ENCODE assay signal across 7 mouse cellular contexts in genomic region chr17:25080960-25081381, GRCm38 (mm10). TPM values are rescaled to one million over a fixed set of nuclear protein-coding genes. Genes with fewer than 3 reads are reported as not detected.
DNase-seq lines count a peak whose midpoint lies in the region; ATAC-seq and TF ChIP-seq lines count a peak whose summit lies in the region.

No protein-coding gene starts in this region.

- H3K9me3 ChIP-seq in forebrain, embryonic 12.5 days, result no peaks in the 10 kb centered on the region
- H3K9me3 ChIP-seq in limb, embryonic 10.5 days (replicated peaks), result no peaks in the 10 kb centered on the region
- no peaks in the 10 kb centered on the region for H3K9me3 ChIP-seq in midbrain, embryonic 13.5 days

- TF ChIP-seq POLR2A in brain, embryonic 14.5 days (IDR thresholded peaks at IDR 0.05; ENCODE audit: borderline replicate concordance, extremely low read depth, insufficient read depth, insufficient read length, poor library complexity, severe bottlenecking), result no peak

- intact Hi-C loops in heart, postnatal 36 days (cut with DNase I), result loop anchor here (1.0 kb wide), 1 partner anchor 15 kb away; no protein-coding TSS in a partner anchor

- peak; percentile 14 for DNase-seq in brain, embryonic 14.5 days (ENCODE audit: low read depth)
- DNase-seq in heart, postnatal 36 days, result peak; percentile 76 to 77
- no peak for DNase-seq in limb, embryonic 10.5 days (ENCODE audit: low spot score)
- no peak for DNase-seq in thymus, postnatal 10 days (ENCODE audit: low spot score in 2 of 2)
- no peak for DNase-seq in ovary, postnatal 36 days (ENCODE audit: low spot score)

- ATAC-seq in forebrain, embryonic 12.5 days (ENCODE audit: low FRiP score), result no peak
- no peak for ATAC-seq in midbrain, embryonic 13.5 days

- H3K4me1 ChIP-seq in forebrain, embryonic 12.5 days, result no peaks in the 10 kb centered on the region
- peaks cover 68% of the 10 kb centered on the region for H3K4me1 ChIP-seq in limb, embryonic 10.5 days
- H3K4me1 ChIP-seq in midbrain, embryonic 13.5 days (replicated peaks), result 0 out of 2 replicates have a peak, but pooled peaks cover 4% of the 10 kb centered on the region

- no peak overlapping the region for H3K9ac ChIP-seq in forebrain, embryonic 12.5 days
- H3K9ac ChIP-seq in midbrain, embryonic 13.5 days (replicated peaks), result no peak overlapping the region; the same call in 1 of the 2 replicates

- H3K4me3 ChIP-seq in forebrain, embryonic 12.5 days (replicated peaks), result no peak overlapping the region
- peak overlapping the region; percentile 35 for H3K4me3 ChIP-seq in limb, embryonic 10.5 days
- H3K4me3 ChIP-seq in midbrain, embryonic 13.5 days (replicated peaks), result peak overlapping the region; percentile 20; the same call in 1 of the 2 replicates

- 90% methylated on average over 11 of the region's 11 CpGs for WGBS in forebrain, embryonic 12.5 days
- 80% methylated on average over 11 of the region's 11 CpGs for WGBS in limb, embryonic 10.5 days
- 91% methylated on average over 11 of the region's 11 CpGs for WGBS in midbrain, embryonic 13.5 days

- peak overlapping the region; percentile 8; the same call in 1 of the 2 replicates for H3K27ac ChIP-seq in forebrain, embryonic 12.5 days
- H3K27ac ChIP-seq in limb, embryonic 10.5 days, result peak overlapping the region; percentile 95
- H3K27ac ChIP-seq in midbrain, embryonic 13.5 days, result peak overlapping the region; percentile 44; the same call in 1 of the 2 replicates

- TF ChIP-seq CTCF in brain, embryonic 14.5 days (IDR thresholded peaks at IDR 0.05; ENCODE audit: borderline replicate concordance, extremely low read depth, insufficient read depth, insufficient read length), result no peak

- no peak overlapping the region for H3K4me2 ChIP-seq in forebrain, embryonic 12.5 days
- H3K4me2 ChIP-seq in midbrain, embryonic 13.5 days (replicated peaks), result no peak overlapping the region

- no peaks in the 10 kb centered on the region for H3K36me3 ChIP-seq in forebrain, embryonic 12.5 days (replicated peaks)
- peaks cover 21% of the 10 kb centered on the region for H3K36me3 ChIP-seq in limb, embryonic 10.5 days
- H3K36me3 ChIP-seq in midbrain, embryonic 13.5 days, result peaks cover 24% of the 10 kb centered on the region

- H3K27me3 ChIP-seq in forebrain, embryonic 12.5 days, result no peaks in the 10 kb centered on the region
- no peaks in the 10 kb centered on the region for H3K27me3 ChIP-seq in limb, embryonic 10.5 days (ENCODE audit: low read depth, poor library complexity, severe bottlenecking)
- no peaks in the 10 kb centered on the region for H3K27me3 ChIP-seq in midbrain, embryonic 13.5 days

RNA-seq across cellular contexts. Expression of gene Tmem204, which starts 2.4 kb away (rescaled TPM):
- 9.6 and 10.5 TPM in 2 replicates for polyA plus RNA-seq in brain, embryonic 14.5 days (2012; rRNA removed)
- polyA plus RNA-seq in forebrain, embryonic 12.5 days (2016; fragmentation: Nextera tagmentation; extraction: Ambion mirVana), result 8.2 and 9.1 TPM in 2 replicates
- 10 to 100 TPM; 34.5 to 36.7 TPM for total RNA-seq in heart, postnatal 36 days (2021)
- 11.3 and 15.3 TPM in 2 replicates for polyA plus RNA-seq in limb, embryonic 10.5 days (2016; fragmentation: Nextera tagmentation; extraction: Ambion mirVana)
- polyA plus RNA-seq in midbrain, embryonic 13.5 days (2015; fragmentation: Nextera tagmentation; extraction: Ambion mirVana), result 9.4 and 10.8 TPM in 2 replicates

RNA-seq across cellular contexts. Expression of gene Telo2, which starts 34.8 kb away (rescaled TPM):
- 40.9 and 41.6 TPM in 2 replicates for polyA plus RNA-seq in brain, embryonic 14.5 days (2012; rRNA removed)
- polyA plus RNA-seq in forebrain, embryonic 12.5 days (2016; fragmentation: Nextera tagmentation; extraction: Ambion mirVana), result 42.4 and 47.5 TPM in 2 replicates
- total RNA-seq in heart, postnatal 36 days (2021), result 10 to 100 TPM; 12.4 to 12.7 TPM
- polyA plus RNA-seq in limb, embryonic 10.5 days (2016; fragmentation: Nextera tagmentation; extraction: Ambion mirVana), result 60.6 and 60.7 TPM in 2 replicates
- polyA plus RNA-seq in midbrain, embryonic 13.5 days (2015; fragmentation: Nextera tagmentation; extraction: Ambion mirVana), result 45.3 and 48.0 TPM in 2 replicates

RNA-seq across cellular contexts. Expression of gene Ptx4, which starts 39.6 kb away (rescaled TPM):
- 0.07 TPM in 1 of 2 replicates, not detected in the other for polyA plus RNA-seq in brain, embryonic 14.5 days (2012; rRNA removed)
- polyA plus RNA-seq in forebrain, embryonic 12.5 days (2016; fragmentation: Nextera tagmentation; extraction: Ambion mirVana), result 0.18 TPM in 1 of 2 replicates, not detected in the other
- total RNA-seq in heart, postnatal 36 days (2021), result 1 to 10 TPM; 4.2 to 6.7 TPM
- 0.18 and 0.23 TPM in 2 replicates for polyA plus RNA-seq in limb, embryonic 10.5 days (2016; fragmentation: Nextera tagmentation; extraction: Ambion mirVana)
- polyA plus RNA-seq in midbrain, embryonic 13.5 days (2015; fragmentation: Nextera tagmentation; extraction: Ambion mirVana), result not detected in 2 replicates

RNA-seq across cellular contexts. Expression of gene Clcn7, which starts 52.2 kb away (rescaled TPM):
- 41.4 and 45.7 TPM in 2 replicates for polyA plus RNA-seq in brain, embryonic 14.5 days (2012; rRNA removed)
- polyA plus RNA-seq in forebrain, embryonic 12.5 days (2016; fragmentation: Nextera tagmentation; extraction: Ambion mirVana), result 23.9 and 26.1 TPM in 2 replicates
- 10 to 100 TPM; 28.7 to 34.3 TPM for total RNA-seq in heart, postnatal 36 days (2021)
- polyA plus RNA-seq in limb, embryonic 10.5 days (2016; fragmentation: Nextera tagmentation; extraction: Ambion mirVana), result 21.3 and 26.5 TPM in 2 replicates
- polyA plus RNA-seq in midbrain, embryonic 13.5 days (2015; fragmentation: Nextera tagmentation; extraction: Ambion mirVana), result 29.1 and 29.7 TPM in 2 replicates

Comparison
In these comparisons a context has a peak if more than half of its experiments do, and no peak if none do; other contexts are left out.
1. DNase-seq: peak in brain, embryonic 14.5 days (single experiment) and heart, postnatal 36 days (2 of 2); none in limb, embryonic 10.5 days (single experiment), thymus, postnatal 10 days (0 of 2) and ovary, postnatal 36 days (single experiment).
2. H3K27ac ChIP-seq: peak in every context shown above with its lines; median percentile 95 in limb, embryonic 10.5 days; 44 in midbrain, embryonic 13.5 days; 8 in forebrain, embryonic 12.5 days.